Mouse (Mus musculus): Measurements from ENCODE around the gene Nat10. TPM values are rescaled to one million over a fixed set of nuclear protein-coding genes. Genes with fewer than 3 reads are reported as not detected.

Nat10 gene
- polyA plus RNA-seq, 1 experiment from 2014 or later, result 55.1 TPM

DNA sequence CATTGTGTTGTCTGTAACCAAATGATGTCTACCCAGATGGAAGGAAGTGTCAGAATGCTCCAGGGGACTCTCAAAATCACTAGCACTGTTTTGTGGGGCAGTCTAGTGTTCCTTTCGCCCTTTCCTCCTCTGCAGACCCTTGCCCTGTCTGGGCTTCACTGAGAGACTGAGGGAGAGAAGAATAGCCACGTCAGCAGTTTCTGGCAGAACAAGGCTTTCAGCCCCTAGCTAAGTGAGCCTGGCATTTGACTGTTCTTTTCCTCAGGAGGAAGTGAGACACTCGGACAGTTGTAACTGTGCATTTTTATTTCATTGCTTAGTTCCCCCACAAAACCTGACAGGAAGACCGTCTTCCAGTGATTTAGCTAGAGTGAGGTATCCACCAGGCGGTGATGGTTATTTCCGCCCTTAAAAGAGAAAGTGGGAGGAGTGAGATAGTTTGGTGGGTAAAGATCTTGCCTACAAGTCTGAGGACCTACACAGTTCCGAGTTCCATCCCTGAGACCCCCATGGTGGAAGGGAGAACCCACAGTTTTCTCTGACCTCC lies 88.4 kb downstream of the Nat10 start:
- Histone ChIP-seq H3K27me3 (replicated peaks; ENCODE audit: control insufficient read depth, insufficient read depth, low read length) (no peaks in the 10 kb centered on the region), H3K9ac (ENCODE audit: low read depth, low read length) (no peak overlapping the region), H3K27ac (ENCODE audit: low read depth, low read length) (no peak overlapping the region), H3K36me3 (ENCODE audit: control insufficient read depth, insufficient read depth, low read length) (no peaks in the 10 kb centered on the region), H3K4me3 (ENCODE audit: low read depth, low read length) (no peak overlapping the region), H3K4me2 (no peak overlapping the region), H3K4me1 (replicated peaks; ENCODE audit: control insufficient read depth, insufficient read depth, low read length) (0 out of 2 replicates have a peak, but pooled peaks cover 3% of the 10 kb centered on the region), H3K9me3 (ENCODE audit: control insufficient read depth, low read length) (no peaks in the 10 kb centered on the region)
- DNase-seq (ENCODE audit: low spot score), result no peak
- WGBS, result 64% methylated on average over 7 of the region's 7 CpGs
- ATAC-seq (replicated peaks; ENCODE audit: low FRiP score), result no peak

Other genes with a start within 250 kb of the Nat10 start
- gene Abtb2, start 195.0 kb downstream of the Nat10 start, polyA plus RNA-seq (2014; fragmentation: Nextera tagmentation; extraction: Ambion mirVana), result 4.6 and 5.4 TPM in 2 replicates
- 345 and 405 TPM in 2 replicates for gene Caprin1, start 36.4 kb upstream of the Nat10 start, polyA plus RNA-seq (2014; fragmentation: Nextera tagmentation; extraction: Ambion mirVana)
- 185 and 191 TPM in 2 replicates for gene Lmo2, start 196.7 kb upstream of the Nat10 start, polyA plus RNA-seq (2014; fragmentation: Nextera tagmentation; extraction: Ambion mirVana)

Data from liver, embryonic 11.5 days (tissue).